Mouse (Mus musculus): ENCODE results near the gene Tmed10. TPM values are rescaled to one million over a fixed set of nuclear protein-coding genes. Genes with fewer than 3 reads are reported as not detected.

Tmed10 gene
- total and polyA plus RNA-seq, 3 experiments = 60.0 to 211 (median 70.2) TPM

DNA sequence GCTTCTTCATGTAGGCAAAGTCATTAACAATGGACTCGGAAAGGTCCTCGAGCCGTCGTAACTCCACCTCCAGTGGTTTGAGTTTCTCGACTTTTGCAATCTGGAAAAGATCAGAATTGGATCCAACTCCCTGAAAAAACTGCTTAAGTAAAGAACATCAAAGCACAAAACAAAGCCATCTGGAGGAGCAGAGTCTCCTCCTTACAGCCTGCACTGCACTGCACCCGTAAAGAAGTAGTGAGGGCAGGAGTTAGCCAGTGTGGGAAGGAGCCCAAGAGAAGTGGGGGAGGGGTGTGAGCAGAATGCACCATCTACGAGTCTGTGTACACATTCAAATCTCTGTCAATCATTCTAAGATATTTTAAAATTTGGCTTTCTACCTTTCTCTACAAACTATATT is 30.4 kb downstream of the Tmed10 start:
- in situ Hi-C loops (cut with MboI; ENCODE audit: low pct_ligation_motif_present, low pct_unique_long_range_greater_than_20kb, low sequenced_read_pairs) (no loop called here), dilution Hi-C loops (cut with MboI; ENCODE audit: extremely low pct_ligation_motif_present, extremely low pct_unique_long_range_greater_than_20kb, low sequenced_read_pairs) (no loop called here)
- Histone ChIP-seq H3K4me2 (ENCODE audit: insufficient read depth, low read depth, poor library complexity, severe bottlenecking) (no peak overlapping the region), H3K9ac (ENCODE audit: insufficient read depth, low read depth) (no peak overlapping the region), H3K36me3 (replicated peaks in 1 of 2; ENCODE audit: control insufficient read depth in 1 of 2, insufficient read depth in 1 of 2, low read length in 1 of 2) (peaks cover 39 to 71% of the 10 kb centered on the region in 2 experiments), H3K9me3 (replicated peaks; ENCODE audit: low read length) (no peaks in the 10 kb centered on the region), H3K27me3 (replicated peaks) (no peaks in the 10 kb centered on the region), H3K4me3 (replicated peaks in 1 of 3; ENCODE audit: low read depth in 2 of 3, low read length in 2 of 3, poor library complexity in 1 of 3) (no peak overlapping the region), H3K79me2 (replicated peaks; ENCODE audit: control insufficient read depth, extremely low read depth, insufficient read depth, poor library complexity, severe bottlenecking) (peaks cover 16% of the 10 kb centered on the region), H3K27ac (ENCODE audit: insufficient read depth, low read depth) (no peak overlapping the region), H3K4me1 (ENCODE audit: control insufficient read depth in 1 of 2, insufficient read depth in 2 of 2) (peaks cover 3 to 33% of the 10 kb centered on the region in 2 experiments; a peak in 3 of 4 replicates)
- no peak for TF ChIP-seq ELF1 (IDR thresholded peaks at IDR 0.05; ENCODE audit: low read depth, low read length)
- TF ChIP-seq NELFE (IDR thresholded peaks at IDR 0.05; ENCODE audit: low read depth, low read length) = no peak
- TF ChIP-seq BHLHE40 (IDR thresholded peaks at IDR 0.05; ENCODE audit: low read depth, low read length) = no peak
- no peak for TF ChIP-seq ZKSCAN1 (IDR thresholded peaks at IDR 0.05; ENCODE audit: borderline replicate concordance, low read depth, low read length)
- TF ChIP-seq USF1 (IDR thresholded peaks at IDR 0.05; ENCODE audit: low read depth, low read length) = no peak
- no peak for TF ChIP-seq NRF1 (IDR thresholded peaks at IDR 0.05; ENCODE audit: low read depth, low read length)
- TF ChIP-seq GABPA (IDR thresholded peaks at IDR 0.05; ENCODE audit: insufficient replicate concordance, low read depth, low read length) = no peak
- no peak for TF ChIP-seq ZC3H11A (IDR thresholded peaks at IDR 0.05; ENCODE audit: low read depth, low read length)
- TF ChIP-seq JUN (IDR thresholded peaks at IDR 0.05; ENCODE audit: insufficient read depth, low read depth, low read length) = no peak
- no peak for TF ChIP-seq MAX (IDR thresholded peaks at IDR 0.05; ENCODE audit: low read length)
- TF ChIP-seq IRF4 (IDR thresholded peaks at IDR 0.05; ENCODE audit: low read depth, low read length) = no peak
- no peak for TF ChIP-seq RAD21 (IDR thresholded peaks at IDR 0.05; ENCODE audit: low read depth, low read length)
- no peak for TF ChIP-seq MEF2A (IDR thresholded peaks at IDR 0.05; ENCODE audit: borderline replicate concordance, low read depth, low read length)
- no peak for TF ChIP-seq POLR2A (IDR thresholded peaks at IDR 0.05; ENCODE audit: low read depth, low read length)
- TF ChIP-seq PAX5 (IDR thresholded peaks at IDR 0.05; ENCODE audit: low read length) = no peak
- no peak for TF ChIP-seq CHD1 (IDR thresholded peaks at IDR 0.05; ENCODE audit: low read depth, low read length)
- TF ChIP-seq UBTF (IDR thresholded peaks at IDR 0.05; ENCODE audit: low read depth, low read length) = no peak
- no peak for TF ChIP-seq USF2 (conservative IDR thresholded peaks at IDR 0.05; ENCODE audit: low read depth, low read length)
- TF ChIP-seq RCOR1 (conservative IDR thresholded peaks at IDR 0.05; ENCODE audit: low read depth, low read length) = no peak
- no peak for DNase-seq (ENCODE audit: extremely low read depth)

DNA sequence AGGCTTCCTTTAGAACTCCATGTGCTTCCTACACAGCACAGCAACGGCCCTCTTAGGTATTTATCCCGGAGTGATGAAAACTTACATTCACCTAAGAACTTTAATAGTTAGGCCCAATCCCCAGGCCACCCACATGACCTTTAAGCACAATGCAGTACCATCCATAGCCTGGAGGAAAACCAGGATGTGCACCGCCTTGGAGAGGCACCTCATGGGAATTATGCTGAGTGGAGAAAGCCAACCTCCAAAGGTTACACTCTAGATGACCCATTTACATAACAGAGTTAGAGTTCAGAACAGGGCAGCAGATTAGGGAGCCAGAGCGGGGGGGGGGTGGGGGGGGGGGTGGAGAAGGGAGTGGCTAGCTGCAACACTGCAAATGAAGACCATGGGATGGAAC is 32.3 kb downstream of the Tmed10 start:
- Histone ChIP-seq H3K4me1 (ENCODE audit: control insufficient read depth in 1 of 2, insufficient read depth in 2 of 2) (peaks cover 3 to 40% of the 10 kb centered on the region in 2 experiments; a peak in 3 of 4 replicates), H3K36me3 (replicated peaks in 1 of 2; ENCODE audit: control insufficient read depth in 1 of 2, insufficient read depth in 1 of 2, low read length in 1 of 2) (peaks cover 23 to 51% of the 10 kb centered on the region in 2 experiments), H3K4me2 (ENCODE audit: insufficient read depth, low read depth, poor library complexity, severe bottlenecking) (no peak overlapping the region), H3K9ac (ENCODE audit: insufficient read depth, low read depth) (no peak overlapping the region), H3K79me2 (replicated peaks; ENCODE audit: control insufficient read depth, extremely low read depth, insufficient read depth, poor library complexity, severe bottlenecking) (peaks cover 28% of the 10 kb centered on the region), H3K27me3 (replicated peaks) (no peaks in the 10 kb centered on the region), H3K27ac (ENCODE audit: insufficient read depth, low read depth) (no peak overlapping the region), H3K4me3 (replicated peaks in 1 of 3; ENCODE audit: low read depth in 2 of 3, low read length in 2 of 3, poor library complexity in 1 of 3) (no peak overlapping the region), H3K9me3 (replicated peaks; ENCODE audit: low read length) (no peaks in the 10 kb centered on the region)
- no peak for TF ChIP-seq USF1 (IDR thresholded peaks at IDR 0.05; ENCODE audit: low read depth, low read length)
- TF ChIP-seq ZNF384 (IDR thresholded peaks at IDR 0.05; ENCODE audit: low read depth, low read length) = no peak
- no peak for TF ChIP-seq JUND (conservative IDR thresholded peaks at IDR 0.05; ENCODE audit: low read depth, low read length)
- TF ChIP-seq NRF1 (IDR thresholded peaks at IDR 0.05; ENCODE audit: low read depth, low read length) = no peak
- no peak for DNase-seq (ENCODE audit: extremely low read depth)
- dilution Hi-C loops (cut with MboI; ENCODE audit: extremely low pct_ligation_motif_present, extremely low pct_unique_long_range_greater_than_20kb, low sequenced_read_pairs) = no loop called here
- in situ Hi-C loops (cut with MboI; ENCODE audit: low pct_ligation_motif_present, low pct_unique_long_range_greater_than_20kb, low sequenced_read_pairs) = no loop called here

All from CH12.LX (cell line).